Mouse (Mus musculus) liver, embryonic 14.5 days (tissue): ENCODE measurements around the gene Hivep3. TPM values are rescaled to one million over a fixed set of nuclear protein-coding genes. Genes with fewer than 3 reads are reported as not detected.

Source experiments
- ATAC-seq: fragments of 200-750 bp; cut with Nextera tagmentation; 2 replicates; pipeline ENCODE4 v1.8.0; 2017; ENCODE audit warnings: moderate number of reproducible peaks, mild to moderate bottlenecking, moderate library complexity; ENCODE audit not compliant: insufficient read depth
- DNase-seq, 3 experiments: peaks; one replicate each; pipeline ENCODE4 v3.0.0-alpha.2; 2012 to 2013; ENCODE audit warnings: low read depth in 3 of 3, low spot score in 3 of 3
- H3K27ac ChIP-seq: fragments of 300-500 bp; sonication (generic); 2 replicates; pipeline ENCODE4 v1.5.1; 2014; ENCODE audit warnings: moderate library complexity, mild to moderate bottlenecking, control low read depth, inconsistent platforms
- H3K27me3 ChIP-seq: fragments of 300-500 bp; sonication (generic); 2 replicates; pipeline ENCODE4 v1.6.1; 2014; ENCODE audit warnings: mild to moderate bottlenecking, low read length, moderate library complexity; ENCODE audit not compliant: control insufficient read depth, insufficient read depth
- H3K36me3 ChIP-seq: fragments of 300-500 bp; sonication (generic); replicated peaks from 2 replicates; pipeline ENCODE4 v1.6.1; 2014; ENCODE audit warnings: low read depth; ENCODE audit not compliant: control insufficient read depth, insufficient read depth
- H3K4me1 ChIP-seq, 2 experiments: fragments of 200-500 bp in 1 of 2; fragments of 300-500 bp in 1 of 2; sonication (generic) in 1 of 2; replicated peaks; 2 replicates each; pipeline ENCODE4 v1.6.1; 2012 to 2014; ENCODE audit warnings: antibody characterized with exemption in 1 of 2, inconsistent platforms in 1 of 2, low read length in 1 of 2; ENCODE audit not compliant: control insufficient read depth in 2 of 2, insufficient read depth in 2 of 2
- H3K4me2 ChIP-seq: fragments of 300-500 bp; sonication (generic); 2 replicates; pipeline ENCODE4 v1.6.1; 2014; ENCODE audit warnings: low read depth, mild to moderate bottlenecking, control low read depth, moderate library complexity
- H3K4me3 ChIP-seq, 2 experiments: fragments of 200-500 bp in 1 of 2; fragments of 300-500 bp in 1 of 2; sonication (generic) in 1 of 2; 2 replicates each; pipeline ENCODE4 v1.5.1; 2012 to 2014; ENCODE audit warnings: low read depth in 2 of 2, low read length in 2 of 2, mild to moderate bottlenecking in 2 of 2, control low read depth in 1 of 2, inconsistent platforms in 1 of 2, moderate library complexity in 1 of 2; ENCODE audit not compliant: insufficient read depth in 1 of 2
- H3K9ac ChIP-seq: fragments of 300-500 bp; sonication (generic); replicated peaks from 2 replicates; pipeline ENCODE4 v1.6.1; 2014; ENCODE audit warnings: mild to moderate bottlenecking, control low read depth, moderate library complexity
- H3K9me3 ChIP-seq: fragments of 300-500 bp; sonication (generic); 2 replicates; pipeline ENCODE4 v1.6.1; 2016; ENCODE audit warnings: low read length, mixed read lengths; ENCODE audit not compliant: control insufficient read depth
- CTCF ChIP-seq: IDR thresholded peaks from 2 replicates; pipeline ENCODE4 v1.5.1; 2016; ENCODE audit warnings: antibody characterized with exemption, low read depth, control low read depth
- EP300 ChIP-seq: IDR thresholded peaks from 2 replicates; pipeline ENCODE4 v1.6.1; 2016; ENCODE audit warnings: antibody characterized with exemption, low read depth
- WGBS: fragments of 180-500 bp; shearing (Covaris S2); extraction: QIAGEN DNeasy Blood & Tissue Kit; methylation state at CpG from one replicate; pipeline ENCODE4 v1.1.7; 2014; ENCODE audit not compliant: insufficient replicate concordance; 5-methylcytosine and 5-hydroxymethylcytosine counted together
- polyA plus RNA-seq, 2 experiments: library from polyadenylated mRNA; depleted of rRNA in 1 of 2; stranded (reverse) in 1 of 2; unstranded in 1 of 2; fragments of >200 nt; fragmentation: Nextera tagmentation in 1 of 2; extraction: Ambion mirVana in 1 of 2; gene quantifications; 2 replicates each; pipeline versions ENCODE4 v1.2.1 to v1.2.3; 2012 to 2014

The Hivep3 gene
- polyA plus RNA-seq, 2 experiments = 1.9 to 2.7 TPM

GRCm38 (mm10) chr4:119786721-119787120 is 53.1 kb downstream of the Hivep3 start:
- no peak overlapping the region for H3K4me2 ChIP-seq
- H3K36me3 ChIP-seq = no peaks in the 10 kb centered on the region
- H3K4me1 ChIP-seq = no peaks in the 10 kb centered on the region
- no peak overlapping the region for H3K27ac ChIP-seq
- no peak overlapping the region for H3K4me3 ChIP-seq
- no peaks in the 10 kb centered on the region for H3K27me3 ChIP-seq
- ATAC-seq (no peak), DNase-seq (no peak)
- H3K9ac ChIP-seq = no peak overlapping the region
- no peaks in the 10 kb centered on the region for H3K9me3 ChIP-seq
- no peak for TF ChIP-seq EP300
- TF ChIP-seq CTCF = no peak
- WGBS = 53% methylated on average over 1 of the region's 2 CpGs

DNA sequence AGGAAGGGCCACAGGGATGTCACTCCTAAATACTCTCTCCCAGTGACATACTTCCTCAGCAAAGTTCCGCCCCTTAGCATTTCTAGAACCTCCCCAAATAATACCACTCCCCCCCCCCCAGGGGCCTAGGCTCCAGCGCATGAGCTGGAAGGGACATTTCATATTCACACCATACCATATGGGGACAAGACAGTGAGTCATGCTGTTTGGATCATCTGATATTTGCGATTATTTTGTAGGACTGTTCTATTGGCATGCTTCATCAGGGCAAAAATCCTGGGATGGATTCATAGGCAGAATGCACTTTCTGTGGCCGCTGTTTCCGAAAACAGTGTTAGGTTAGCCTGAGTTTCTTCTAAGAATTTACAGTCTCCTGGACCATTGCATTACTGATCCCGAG is 55.2 kb downstream of the Hivep3 start:
- TF ChIP-seq EP300 (no peak), CTCF (no peak)

GRCm38 (mm10) chr4:119789495-119790148 is 56.0 kb downstream of the Hivep3 start:
- ATAC-seq (no peak), DNase-seq (no peak)
- H3K27me3 ChIP-seq = no peaks in the 10 kb centered on the region
- no peak overlapping the region for H3K4me3 ChIP-seq
- H3K36me3 ChIP-seq = no peaks in the 10 kb centered on the region
- no peak overlapping the region for H3K9ac ChIP-seq
- no peak overlapping the region for H3K4me2 ChIP-seq
- no peaks in the 10 kb centered on the region for H3K4me1 ChIP-seq
- H3K9me3 ChIP-seq = no peaks in the 10 kb centered on the region
- H3K27ac ChIP-seq = no peak overlapping the region
- TF ChIP-seq CTCF (no peak), EP300 (no peak)
- WGBS = 59% methylated on average over 9 of the region's 9 CpGs

More for the DNA sequence above, 55.2 kb downstream of the Hivep3 start:
- no peaks in the 10 kb centered on the region for H3K27me3 ChIP-seq
- no peaks in the 10 kb centered on the region for H3K36me3 ChIP-seq
- H3K4me3 ChIP-seq = no peak overlapping the region
- H3K9me3 ChIP-seq = no peaks in the 10 kb centered on the region
- H3K4me1 ChIP-seq = no peaks in the 10 kb centered on the region
- DNase-seq (no peak), ATAC-seq (no peak)
- H3K27ac ChIP-seq = no peak overlapping the region
- H3K4me2 ChIP-seq = no peak overlapping the region
- WGBS = 74% methylated on average over 6 of the region's 6 CpGs
- no peak overlapping the region for H3K9ac ChIP-seq

DNA sequence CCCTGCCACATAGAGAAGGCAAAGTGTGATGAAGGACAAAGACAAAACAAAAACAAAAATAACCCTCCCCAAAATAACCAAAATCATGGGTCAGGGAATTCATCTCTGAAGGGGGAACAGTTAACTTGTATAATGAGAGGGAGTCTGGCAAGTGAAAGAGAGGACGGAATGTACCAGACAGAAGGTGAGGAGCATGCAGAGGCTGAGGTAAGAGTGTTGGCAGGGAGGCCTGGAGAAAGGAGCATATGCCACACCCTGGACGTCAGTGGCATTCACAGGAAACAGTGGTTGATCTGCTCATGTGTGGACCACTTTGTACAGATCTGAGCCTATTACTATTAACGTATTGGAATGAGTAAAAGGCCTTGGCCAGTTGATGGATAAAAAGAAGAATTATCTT is 65.3 kb downstream of the Hivep3 start:
- WGBS = 42% methylated on average over 3 of the region's 3 CpGs
- DNase-seq (no peak), ATAC-seq (no peak)
- TF ChIP-seq EP300 (no peak), CTCF (no peak)
- no peak overlapping the region for H3K4me2 ChIP-seq
- H3K27ac ChIP-seq = no peak overlapping the region
- no peaks in the 10 kb centered on the region for H3K36me3 ChIP-seq
- no peak overlapping the region for H3K4me3 ChIP-seq
- H3K9ac ChIP-seq = no peak overlapping the region
- H3K27me3 ChIP-seq = no peaks in the 10 kb centered on the region
- no peaks in the 10 kb centered on the region for H3K4me1 ChIP-seq
- no peaks in the 10 kb centered on the region for H3K9me3 ChIP-seq

GRCm38 (mm10) chr4:119806556-119806955 is 73.0 kb downstream of the Hivep3 start:
- no peak overlapping the region for H3K4me2 ChIP-seq
- DNase-seq (no peak), ATAC-seq (no peak)
- no peak overlapping the region for H3K4me3 ChIP-seq
- no peaks in the 10 kb centered on the region for H3K36me3 ChIP-seq
- H3K9ac ChIP-seq = no peak overlapping the region
- WGBS = 43% methylated on average over 2 of the region's 2 CpGs
- no peaks in the 10 kb centered on the region for H3K9me3 ChIP-seq
- H3K4me1 ChIP-seq = no peaks in the 10 kb centered on the region
- TF ChIP-seq EP300 (no peak), CTCF (no peak)
- H3K27ac ChIP-seq = no peak overlapping the region
- no peaks in the 10 kb centered on the region for H3K27me3 ChIP-seq
